ENCODE assay signal across 7 mouse cellular contexts in genomic region chr15:31365720-31366591, GRCm38 (mm10). TPM values are rescaled to one million over a fixed set of nuclear protein-coding genes. Genes with fewer than 3 reads are reported as not detected.
A peak's percentile ranks its signal among the peaks of the same experiment; 100 is the strongest.
DNase-seq lines count a peak whose midpoint lies in the region; ATAC-seq and TF ChIP-seq lines count a peak whose summit lies in the region.

No protein-coding gene starts in this region.

- H3K9me3 ChIP-seq in CH12.LX (replicated peaks; ENCODE audit: low read length) = peaks cover 7% of the 10 kb centered on the region

- dilution Hi-C loops in CH12.LX (cut with MboI; ENCODE audit: extremely low pct_ligation_motif_present, extremely low pct_unique_long_range_greater_than_20kb, low sequenced_read_pairs) = no loop called here

- H3K79me2 ChIP-seq in CH12.LX (replicated peaks; ENCODE audit: control insufficient read depth, extremely low read depth, insufficient read depth, poor library complexity, severe bottlenecking) = peaks cover 64% of the 10 kb centered on the region
- H3K79me2 ChIP-seq in heart, adult 2 months (replicated peaks; ENCODE audit: control insufficient read depth, insufficient read depth, low read length) = peaks cover 2% of the 10 kb centered on the region

- intact Hi-C loops in heart, adult 2 months (cut with DNase I) = loop anchor here (2.0 kb wide), 4 partner anchors 15 to 53 kb away; no protein-coding TSS in a partner anchor

- ATAC-seq in megakaryocyte, adult 5-6 weeks (ENCODE audit: poor library complexity, severe bottlenecking) = peak; percentile 39

- in situ Hi-C loops in CH12.LX (cut with MboI; ENCODE audit: low pct_ligation_motif_present, low pct_unique_long_range_greater_than_20kb, low sequenced_read_pairs) = loop anchor here (5.0 kb wide), 1 partner anchor 46 kb away; no protein-coding TSS in a partner anchor

- peak overlapping the region; percentile 91 for H3K27ac ChIP-seq in CH12.LX (ENCODE audit: insufficient read depth, low read depth)
- H3K27ac ChIP-seq in heart, adult 2 months = peak overlapping the region; percentile 82
- H3K27ac ChIP-seq in kidney, adult 2 months (ENCODE audit: insufficient read depth, low read depth, low read length) = peak overlapping the region; percentile 95

- TF ChIP-seq EP300 in CH12.LX (IDR thresholded peaks at IDR 0.05; ENCODE audit: low read length) = peak; percentile 75
- no peak for TF ChIP-seq EP300 in heart, adult 2 months (IDR thresholded peaks at IDR 0.05; ENCODE audit: insufficient read depth, low read depth, low read length)

- TF ChIP-seq POLR2A in CH12.LX (IDR thresholded peaks at IDR 0.05; ENCODE audit: low read depth, low read length) = peak; percentile 35; the same call in 1 of the 2 replicates
- no peak for TF ChIP-seq POLR2A in heart, adult 2 months (IDR thresholded peaks at IDR 0.05; ENCODE audit: insufficient read depth, low read depth, low read length)
- no peak for TF ChIP-seq POLR2A in kidney, adult 2 months (IDR thresholded peaks at IDR 0.05; ENCODE audit: low read depth, low read length)

- TF ChIP-seq RAD21 in CH12.LX (IDR thresholded peaks at IDR 0.05; ENCODE audit: low read depth, low read length) = no peak; the same call in 1 of the 2 replicates

- 3% methylated on average over 37 of the region's 37 CpGs for WGBS in heart, adult 2 months
- 3% methylated on average over 37 of the region's 37 CpGs for WGBS in kidney, adult 2 months

- DNase-seq in CH12.LX (ENCODE audit: extremely low read depth) = peak; percentile 54
- peak; percentile 15 to 35 for DNase-seq in adrenal gland, postnatal 36 days
- DNase-seq in heart, adult 2 months = peak; percentile 64 to 67
- peak; percentile 63 for DNase-seq in kidney, adult 2 months
- no peak for DNase-seq in c-Kit-positive CD71-positive TER-119-positive erythroid progenitor cells, embryonic 14.5 days (ENCODE audit: low spot score)
- no peak for DNase-seq in thymus, postnatal 36 days

- H3K4me2 ChIP-seq in CH12.LX (ENCODE audit: insufficient read depth, low read depth, poor library complexity, severe bottlenecking) = peak overlapping the region; percentile 55

- peaks cover 23 to 61% of the 10 kb centered on the region in 2 experiments for H3K4me1 ChIP-seq in CH12.LX (ENCODE audit: control insufficient read depth in 1 of 2, insufficient read depth in 2 of 2)
- H3K4me1 ChIP-seq in heart, adult 2 months (ENCODE audit: control insufficient read depth, insufficient read depth, low read length) = peaks cover 5% of the 10 kb centered on the region
- H3K4me1 ChIP-seq in kidney, adult 2 months (ENCODE audit: control insufficient read depth, insufficient read depth, low read length) = peaks cover 18% of the 10 kb centered on the region; the same call in 1 of the 2 replicates

- H3K4me3 ChIP-seq in CH12.LX (replicated peaks in 1 of 3; ENCODE audit: low read depth in 2 of 3, low read length in 2 of 3, poor library complexity in 1 of 3) = peak overlapping the region; percentile 85 to 99 (median 98)
- H3K4me3 ChIP-seq in heart, adult 2 months = peak overlapping the region; percentile 78
- H3K4me3 ChIP-seq in kidney, adult 2 months (ENCODE audit: insufficient read depth, low read depth, low read length) = peak overlapping the region; percentile 95

- TF ChIP-seq CTCF in CH12.LX (conservative IDR thresholded peaks at IDR 0.05 in 1 of 2, IDR thresholded peaks at IDR 0.05 in 1 of 2; ENCODE audit: low read depth in 2 of 2, low read length in 2 of 2) = no peak
- no peak for TF ChIP-seq CTCF in heart, adult 2 months (IDR thresholded peaks at IDR 0.05)
- no peak for TF ChIP-seq CTCF in kidney, adult 2 months (conservative IDR thresholded peaks at IDR 0.05; ENCODE audit: insufficient read depth, insufficient read length, low read depth, low read length)

- H3K27me3 ChIP-seq in CH12.LX (replicated peaks) = no peaks in the 10 kb centered on the region
- no peaks in the 10 kb centered on the region for H3K27me3 ChIP-seq in heart, adult 2 months (ENCODE audit: control insufficient read depth, insufficient read depth, low read length)
- no peaks in the 10 kb centered on the region for H3K27me3 ChIP-seq in kidney, adult 2 months (replicated peaks; ENCODE audit: control insufficient read depth, insufficient read depth, low read length)

- H3K9ac ChIP-seq in CH12.LX (ENCODE audit: insufficient read depth, low read depth) = peak overlapping the region; percentile 88
- H3K9ac ChIP-seq in heart, adult 2 months (ENCODE audit: low read depth, low read length) = peak overlapping the region; percentile 96

- peaks cover 23 to 46% of the 10 kb centered on the region in 2 experiments for H3K36me3 ChIP-seq in CH12.LX (replicated peaks in 1 of 2; ENCODE audit: control insufficient read depth in 1 of 2, insufficient read depth in 1 of 2, low read length in 1 of 2)
- no peaks in the 10 kb centered on the region for H3K36me3 ChIP-seq in heart, adult 2 months (ENCODE audit: control insufficient read depth, insufficient read depth, low read length)
- no peaks in the 10 kb centered on the region for H3K36me3 ChIP-seq in kidney, adult 2 months (ENCODE audit: control insufficient read depth, insufficient read depth, low read length)

TF ChIP-seq in CH12.LX, 34 proteins besides CTCF, POLR2A, EP300 and RAD21:
- TF ChIP-seq NELFE (IDR thresholded peaks at IDR 0.05; ENCODE audit: low read depth, low read length) (peak; percentile 14; the same call in 1 of the 2 replicates), SIN3A (IDR thresholded peaks at IDR 0.05; ENCODE audit: low read length) (peak; percentile 92; the same call in 1 of the 2 replicates), IRF4 (IDR thresholded peaks at IDR 0.05; ENCODE audit: low read depth, low read length) (peak; percentile 92), SMC3 (IDR thresholded peaks at IDR 0.05; ENCODE audit: low read depth, low read length) (peak; percentile 3; the same call in 1 of the 2 replicates), JUN (IDR thresholded peaks at IDR 0.05; ENCODE audit: insufficient read depth, low read depth, low read length) (0 out of 2 replicates have a peak, but pooled peaks have one; percentile 6), TBP (conservative IDR thresholded peaks at IDR 0.05; ENCODE audit: low read depth, low read length) (no peak), BHLHE40 (IDR thresholded peaks at IDR 0.05; ENCODE audit: low read depth, low read length) (peak; percentile 62; the same call in 1 of the 2 replicates), RCOR1 (conservative IDR thresholded peaks at IDR 0.05; ENCODE audit: low read depth, low read length) (peak; percentile 73; the same call in 1 of the 2 replicates), MAFK (IDR thresholded peaks at IDR 0.05; ENCODE audit: insufficient replicate concordance, low read length) (peak; percentile 68), ETS1 (conservative IDR thresholded peaks at IDR 0.05; ENCODE audit: low read depth, low read length) (peak; percentile 77), MYC (IDR thresholded peaks at IDR 0.05; ENCODE audit: low read depth, low read length) (peak; percentile 11; the same call in 1 of the 2 replicates), HCFC1 (IDR thresholded peaks at IDR 0.05; ENCODE audit: low read depth, low read length) (no peak), UBTF (IDR thresholded peaks at IDR 0.05; ENCODE audit: low read depth, low read length) (peak; percentile 49; the same call in 1 of the 2 replicates), MAX (IDR thresholded peaks at IDR 0.05; ENCODE audit: low read length) (peak; percentile 63), TCF12 (IDR thresholded peaks at IDR 0.05; ENCODE audit: low read depth, low read length) (peak; percentile 80; the same call in 1 of the 2 replicates), MEF2A (IDR thresholded peaks at IDR 0.05; ENCODE audit: borderline replicate concordance, low read depth, low read length) (peak; percentile 58; the same call in 1 of the 2 replicates), NRF1 (IDR thresholded peaks at IDR 0.05; ENCODE audit: low read depth, low read length) (peak; percentile 33; the same call in 1 of the 2 replicates), E2F4 (IDR thresholded peaks at IDR 0.05; ENCODE audit: insufficient replicate concordance, low read depth, low read length) (no peak), MXI1 (IDR thresholded peaks at IDR 0.05; ENCODE audit: low read depth, low read length) (0 out of 2 replicates have a peak, but pooled peaks have one; percentile 43), GABPA (IDR thresholded peaks at IDR 0.05; ENCODE audit: insufficient replicate concordance, low read depth, low read length) (no peak), ELF1 (IDR thresholded peaks at IDR 0.05; ENCODE audit: low read depth, low read length) (no peak), CHD2 (IDR thresholded peaks at IDR 0.05; ENCODE audit: low read length) (peak; percentile 60), MAZ (IDR thresholded peaks at IDR 0.05; ENCODE audit: low read depth, low read length) (peak; percentile 82), JUND (conservative IDR thresholded peaks at IDR 0.05; ENCODE audit: low read depth, low read length) (0 out of 2 replicates have a peak, but pooled peaks have one; percentile 17)

RNA-seq across cellular contexts. Expression of gene Ankrd33b, which starts 1.6 kb away (rescaled TPM):
- 38.1 and 50.0 TPM in 2 replicates for total RNA-seq in CH12.LX (2012; rRNA removed)
- 69.1 and 69.6 TPM in 2 replicates for total RNA-seq in CH12.LX (2014; rRNA removed)
- polyA plus RNA-seq in CH12.LX (2012; ENCODE audit: insufficient read length, low read depth) = 55.3 and 60.3 TPM in 2 replicates
- 1 to 10 TPM; 1.2 TPM for total RNA-seq in adrenal gland, postnatal 36 days (2021)
- 10 to 100 TPM; 28.6 to 32.8 TPM for total RNA-seq in heart, adult 2 months (2021)
- 7.8 and 16.5 TPM in 2 replicates for polyA plus RNA-seq in heart, adult 2 months (2012; rRNA removed)
- 21.8 and 26.9 TPM in 2 replicates for polyA plus RNA-seq in kidney, adult 2 months (2012; rRNA removed)
- total RNA-seq in megakaryocyte, adult 5-6 weeks (2015) = 4.8 and 5.1 TPM in 2 replicates
- total RNA-seq in megakaryocyte, adult 5-6 weeks (2017) = 5.8 and 9.1 TPM in 2 replicates

Comparison
In these comparisons a context has a peak if more than half of its experiments do, and no peak if none do; other contexts are left out.
1. DNase-seq: peak in CH12.LX (single experiment), adrenal gland, postnatal 36 days (2 of 2), heart, adult 2 months (2 of 2) and kidney, adult 2 months (single experiment); none in c-Kit-positive CD71-positive TER-119-positive erythroid progenitor cells, embryonic 14.5 days (single experiment) and thymus, postnatal 36 days (0 of 2).
2. Peak in every context shown above with its lines, with median percentiles within 50 percentile points of each other: H3K27ac ChIP-seq and H3K4me3 ChIP-seq.